Mouse (Mus musculus) cerebellum, postnatal 14 days (tissue): ENCODE results near the gene Trim8.

Experiments
- DNase-seq, 2 experiments: peaks; one replicate each; pipeline ENCODE4 v3.0.0; 2021; ENCODE audit warnings: mixed read lengths in 2 of 2

Gene Trim8

GRCm38 (mm10) chr19:46558009-46558408, 56.5 kb downstream of the Trim8 start:
- DNase-seq, result no peak

GRCm38 (mm10) chr19:46558631-46559030, 57.1 kb downstream of the Trim8 start:
- peak; percentile 56 to 74 for DNase-seq

- peak; percentile 77 to 85 for DNase-seq
Measured at GRCm38 (mm10) chr19:46562132-46562531, 60.6 kb downstream of the Trim8 start.

GRCm38 (mm10) chr19:46562581-46563515, 61.3 kb downstream of the Trim8 start:
- peak; percentile 53 to 65 for DNase-seq

- DNase-seq, result no peak
Measured at GRCm38 (mm10) chr19:46563603-46564002, 62.1 kb downstream of the Trim8 start.

GRCm38 (mm10) chr19:46564043-46564462, 62.6 kb downstream of the Trim8 start:
- peak in 1 of 2 experiments; percentile 18 for DNase-seq
